Mouse (Mus musculus) stomach, embryonic 15.5 days (tissue): Measurements from ENCODE around the gene Mt2. TPM values are rescaled to one million over a fixed set of nuclear protein-coding genes. Genes with fewer than 3 reads are reported as not detected.
A peak's percentile ranks its signal among the peaks of the same experiment; 100 is the strongest.

Source experiments
- ATAC-seq: fragments of 200-750 bp; cut with Nextera tagmentation; 2 replicates; pipeline ENCODE4 v1.8.0; 2017; ENCODE audit warnings: low read depth, moderate number of reproducible peaks, moderate TSS enrichment; ENCODE audit not compliant: insufficient read depth, low FRiP score
- H3K27ac ChIP-seq: fragments of 300-500 bp; sonication (generic); 2 replicates; pipeline ENCODE4 v1.5.1; 2015; ENCODE audit warnings: mild to moderate bottlenecking, inconsistent platforms
- H3K27me3 ChIP-seq: fragments of 300-500 bp; sonication (generic); replicated peaks from 2 replicates; pipeline ENCODE4 v1.6.1; 2015; ENCODE audit warnings: inconsistent platforms
- H3K36me3 ChIP-seq: fragments of 300-500 bp; sonication (generic); 2 replicates; pipeline ENCODE4 v1.6.1; 2015; ENCODE audit warnings: inconsistent platforms
- H3K4me1 ChIP-seq: fragments of 300-500 bp; sonication (generic); 2 replicates; pipeline ENCODE4 v1.6.1; 2015; ENCODE audit warnings: inconsistent platforms
- H3K4me2 ChIP-seq: fragments of 300-500 bp; sonication (generic); 2 replicates; pipeline ENCODE4 v1.6.1; 2015; ENCODE audit warnings: mild to moderate bottlenecking, inconsistent platforms
- H3K4me3 ChIP-seq: fragments of 300-500 bp; sonication (generic); replicated peaks from 2 replicates; pipeline ENCODE4 v1.5.1; 2015; ENCODE audit warnings: inconsistent platforms
- H3K9ac ChIP-seq: fragments of 300-500 bp; sonication (generic); 2 replicates; pipeline ENCODE4 v1.6.1; 2015; ENCODE audit warnings: inconsistent platforms
- H3K9me3 ChIP-seq: fragments of 300-500 bp; sonication (generic); 2 replicates; pipeline ENCODE4 v1.6.1; 2016; ENCODE audit warnings: inconsistent platforms
- WGBS: fragments of 180-500 bp; shearing (Covaris S2); methylation state at CpG from one replicate; pipeline ENCODE4 v1.1.7; 2015; 5-methylcytosine and 5-hydroxymethylcytosine counted together
- polyA plus RNA-seq: library from polyadenylated mRNA; unstranded; fragments of >200 nt; fragmentation: Nextera tagmentation; extraction: Ambion mirVana; gene quantifications from 2 replicates; pipeline ENCODE4 v1.2.1, GENCODE M21; 2015

The Mt2 gene
- polyA plus RNA-seq, 1 experiment from 2014 or later = 643 TPM

DNA sequence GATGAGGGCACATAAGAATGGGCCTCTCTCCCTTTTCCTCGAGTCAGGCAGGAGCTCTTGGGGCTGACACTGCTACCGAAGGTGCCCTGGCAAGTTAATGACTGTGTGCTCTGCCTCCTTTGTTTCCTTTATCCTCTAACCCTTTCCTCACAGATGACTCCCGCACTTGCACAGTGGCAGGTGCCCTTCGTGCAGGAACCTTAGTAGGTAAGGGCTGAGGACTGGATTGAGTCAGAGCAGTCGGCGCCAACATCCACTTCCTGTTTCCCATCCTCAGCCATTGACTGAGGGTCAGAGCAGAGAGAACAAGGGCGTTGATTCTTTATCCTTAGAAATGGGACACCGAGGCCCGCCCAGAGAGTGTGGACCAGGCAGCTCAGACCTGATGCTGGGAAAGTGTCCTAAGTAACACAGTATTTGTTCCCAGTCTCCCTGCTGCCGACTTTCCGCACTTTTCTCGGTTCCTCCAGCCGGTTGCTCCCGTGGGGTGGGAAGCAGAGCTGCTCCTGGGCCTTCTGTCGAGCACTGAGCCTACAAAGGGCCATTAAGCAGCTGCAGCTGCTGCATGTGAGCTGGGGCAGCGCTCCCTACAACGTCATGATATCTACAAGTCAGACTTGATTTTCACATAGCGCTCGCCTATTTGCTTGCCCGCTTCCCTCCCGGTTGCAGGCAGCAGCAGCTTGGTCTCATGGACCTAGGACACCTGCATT, 15.0 kb downstream of the Mt2 start:
- WGBS = 37% methylated on average over 21 of the region's 21 CpGs
- no peaks in the 10 kb centered on the region for H3K36me3 ChIP-seq
- no peaks in the 10 kb centered on the region for H3K9me3 ChIP-seq
- H3K4me1 ChIP-seq = peaks cover 22% of the 10 kb centered on the region; the same call in 1 of the 2 replicates
- no peak overlapping the region for H3K4me2 ChIP-seq
- no peak for ATAC-seq
- no peak overlapping the region for H3K4me3 ChIP-seq
- no peak overlapping the region for H3K9ac ChIP-seq
- 0 out of 2 replicates have a peak overlapping the region, but pooled peaks have one; percentile 38 for H3K27ac ChIP-seq
- H3K27me3 ChIP-seq = peaks cover 9% of the 10 kb centered on the region; the same call in 1 of the 2 replicates

DNA sequence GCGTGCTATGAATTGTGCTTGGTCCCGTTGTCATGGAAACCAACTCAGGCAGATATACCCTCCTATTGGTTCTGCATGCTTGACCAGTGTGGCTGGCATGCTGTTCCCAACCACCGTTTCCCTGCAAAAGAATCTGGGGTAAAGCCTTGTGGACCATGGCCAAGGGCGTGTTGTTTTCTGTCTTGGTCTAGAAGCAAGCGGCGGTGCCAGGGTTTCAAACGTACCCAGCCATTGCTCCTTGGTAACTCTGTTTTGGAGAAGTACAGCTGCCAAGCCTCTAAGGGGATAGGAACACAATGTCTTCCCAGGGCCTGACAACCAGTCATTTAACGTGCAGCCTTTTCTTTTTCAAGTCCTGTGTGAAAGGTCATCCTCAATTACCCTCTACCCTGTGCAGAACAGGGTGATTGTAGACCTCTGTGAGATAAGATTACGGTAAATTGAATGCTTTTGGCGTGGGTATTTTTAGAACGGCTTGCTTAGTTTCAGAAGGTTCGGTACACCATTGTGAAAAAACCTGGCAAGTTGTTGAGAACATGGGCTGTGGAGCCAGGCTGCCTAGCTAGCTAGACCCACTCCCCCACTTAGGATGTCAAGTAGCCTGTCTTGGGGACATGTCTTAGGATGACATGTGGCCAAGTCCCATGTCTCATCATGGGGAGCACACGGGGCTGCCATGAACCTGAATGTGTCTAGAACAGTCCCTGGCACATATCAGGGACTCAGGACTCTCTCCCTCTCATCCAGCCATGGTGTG, 17.0 kb downstream of the Mt2 start:
- WGBS = 65% methylated on average over 13 of the region's 13 CpGs
- H3K4me1 ChIP-seq = peaks cover 11% of the 10 kb centered on the region; the same call in 1 of the 2 replicates
- no peak overlapping the region for H3K4me3 ChIP-seq
- H3K9ac ChIP-seq = no peak overlapping the region
- no peak overlapping the region for H3K27ac ChIP-seq
- ATAC-seq = no peak
- H3K4me2 ChIP-seq = no peak overlapping the region
- H3K36me3 ChIP-seq = no peaks in the 10 kb centered on the region
- H3K27me3 ChIP-seq = 0 out of 2 replicates have a peak, but pooled peaks cover 9% of the 10 kb centered on the region
- H3K9me3 ChIP-seq = no peaks in the 10 kb centered on the region

DNA sequence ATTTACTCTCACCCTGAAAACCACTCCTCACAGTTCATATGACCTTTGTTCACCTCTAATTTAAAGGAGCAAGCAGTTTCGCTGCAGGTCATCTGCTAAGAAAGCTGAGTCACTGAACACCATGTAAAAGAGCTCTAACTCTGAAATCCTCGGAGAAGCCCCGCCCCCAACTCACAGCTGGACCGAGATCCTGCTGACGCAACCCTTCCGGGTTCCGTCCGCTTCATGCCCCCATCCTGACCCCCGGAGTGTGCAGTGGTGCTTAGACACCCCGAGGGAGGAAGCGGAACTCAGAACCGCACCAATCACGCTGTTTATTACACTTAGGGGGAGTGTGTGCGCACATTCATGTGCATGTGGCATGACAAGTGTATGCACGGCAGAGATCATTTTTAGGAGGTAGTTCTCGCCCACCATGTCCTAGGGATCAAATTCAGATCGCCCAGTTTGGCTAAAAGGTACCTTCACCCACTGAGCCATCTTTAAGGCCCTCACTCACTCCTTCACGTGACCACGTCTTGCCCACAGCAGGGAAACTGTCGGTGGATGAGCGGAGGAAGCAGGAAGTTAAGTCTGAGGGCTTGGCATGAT, 18.7 kb downstream of the Mt2 start:
- no peak overlapping the region for H3K27ac ChIP-seq
- H3K36me3 ChIP-seq = no peaks in the 10 kb centered on the region

DNA sequence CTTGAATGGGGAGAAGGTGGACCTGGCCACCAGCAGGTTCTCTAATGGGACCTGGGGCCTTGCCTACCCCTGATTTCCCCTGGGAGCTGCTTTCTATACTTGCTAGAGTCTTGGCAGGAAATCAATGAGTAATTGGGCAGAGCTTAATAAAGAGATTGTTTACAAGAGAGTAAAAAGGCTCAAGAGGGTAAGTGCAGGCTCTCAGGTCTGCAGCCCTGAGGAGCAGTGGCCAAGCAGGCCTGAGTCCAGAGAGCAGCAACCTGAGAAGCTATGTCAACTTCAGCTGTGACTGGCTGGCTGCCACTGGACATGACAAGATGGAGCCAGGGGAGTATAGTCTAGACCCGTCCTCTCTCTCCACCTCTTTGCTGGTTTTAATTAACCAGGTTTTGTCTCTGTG, 20.5 kb downstream of the Mt2 start:
- 59% methylated on average over 1 of the region's 1 CpGs for WGBS
- H3K4me3 ChIP-seq = no peak overlapping the region
- ATAC-seq = no peak
- 0 out of 2 replicates have a peak, but pooled peaks cover 8% of the 10 kb centered on the region for H3K4me1 ChIP-seq
- no peak overlapping the region for H3K27ac ChIP-seq
- no peak overlapping the region for H3K9ac ChIP-seq
- no peaks in the 10 kb centered on the region for H3K9me3 ChIP-seq
- H3K36me3 ChIP-seq = no peaks in the 10 kb centered on the region
- H3K27me3 ChIP-seq = no peaks in the 10 kb centered on the region
- no peak overlapping the region for H3K4me2 ChIP-seq

More for the DNA sequence above, 18.7 kb downstream of the Mt2 start:
- Histone ChIP-seq H3K9ac (no peak overlapping the region), H3K4me1 (peaks cover 8% of the 10 kb centered on the region; the same call in 1 of the 2 replicates), H3K4me3 (peak overlapping the region; percentile 35), H3K9me3 (no peaks in the 10 kb centered on the region), H3K4me2 (peak overlapping the region; percentile 56), H3K27me3 (0 out of 2 replicates have a peak, but pooled peaks cover 4% of the 10 kb centered on the region)
- peak; percentile 12; the same call in 1 of the 2 replicates for ATAC-seq
- 21% methylated on average over 21 of the region's 21 CpGs for WGBS

DNA sequence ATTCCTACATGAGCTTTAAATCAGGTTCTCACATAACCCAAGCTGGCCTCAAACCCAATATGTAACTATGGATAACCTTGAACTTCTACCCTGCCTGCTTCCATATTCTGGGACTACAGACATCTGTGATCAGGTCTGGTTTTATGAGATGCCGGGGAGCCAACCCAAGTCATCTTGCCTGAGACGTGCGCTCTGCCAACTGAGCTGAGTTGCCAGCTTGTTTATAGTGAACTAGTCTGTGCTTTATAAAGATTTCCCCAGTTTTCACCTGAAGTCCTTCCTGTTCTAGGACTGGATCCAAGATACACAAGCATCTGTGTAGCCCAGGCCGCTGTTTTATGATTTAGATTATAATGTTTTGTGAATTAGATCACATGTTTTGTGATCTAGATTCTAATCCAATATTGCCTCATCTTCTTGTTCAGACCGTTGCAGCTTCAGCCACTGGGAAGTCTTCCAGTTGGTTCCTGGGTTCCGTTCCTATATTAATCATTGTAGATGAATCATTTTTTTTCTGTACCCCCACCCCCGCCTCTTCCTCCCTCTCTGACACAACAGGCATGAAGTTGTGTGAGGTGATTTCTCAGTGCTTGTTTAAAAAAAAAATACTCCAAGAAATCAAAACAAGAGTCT, 22.2 kb downstream of the Mt2 start:
- ATAC-seq = no peak
- Histone ChIP-seq H3K4me3 (no peak overlapping the region), H3K4me1 (0 out of 2 replicates have a peak, but pooled peaks cover 10% of the 10 kb centered on the region), H3K27ac (no peak overlapping the region), H3K9me3 (no peaks in the 10 kb centered on the region), H3K9ac (no peak overlapping the region), H3K27me3 (no peaks in the 10 kb centered on the region), H3K4me2 (no peak overlapping the region), H3K36me3 (no peaks in the 10 kb centered on the region)
- 83% methylated on average over 7 of the region's 7 CpGs for WGBS

DNA sequence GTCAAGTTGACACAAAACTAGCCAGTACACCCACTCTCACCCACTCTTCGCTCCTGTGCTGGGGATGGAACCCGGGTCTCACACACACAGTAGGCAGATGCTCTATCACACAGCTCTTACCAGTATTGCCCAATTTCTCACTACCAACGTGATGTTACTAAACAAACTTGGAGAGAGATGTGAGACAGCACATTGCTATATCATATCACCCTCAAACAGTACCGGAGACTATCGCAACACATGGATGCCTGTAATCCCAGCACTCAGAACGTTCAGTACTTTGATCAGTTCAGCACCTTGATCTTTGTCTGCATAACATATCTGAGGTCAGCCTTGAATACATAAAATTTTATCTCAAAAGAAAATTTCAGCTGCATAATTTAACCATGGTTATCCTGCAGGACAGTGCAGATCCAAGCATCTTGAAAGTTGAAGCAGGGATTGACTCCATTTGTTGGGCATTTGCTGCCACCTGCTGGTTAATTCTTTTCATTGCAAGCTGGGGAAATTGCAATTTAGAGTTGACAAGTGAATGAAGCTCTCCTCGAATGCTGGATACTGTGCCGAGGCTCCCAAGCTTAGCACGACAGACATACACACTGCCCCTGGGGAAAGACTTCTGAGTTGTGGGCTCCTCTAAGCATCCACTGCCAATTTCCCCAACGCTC, 26.9 kb downstream of the Mt2 start:
- no peaks in the 10 kb centered on the region for H3K36me3 ChIP-seq
- 0 out of 2 replicates have a peak, but pooled peaks cover 2% of the 10 kb centered on the region for H3K4me1 ChIP-seq
- no peaks in the 10 kb centered on the region for H3K27me3 ChIP-seq
- no peak overlapping the region for H3K9ac ChIP-seq
- no peaks in the 10 kb centered on the region for H3K9me3 ChIP-seq
- WGBS = 45% methylated on average over 10 of the region's 10 CpGs
- no peak overlapping the region for H3K4me3 ChIP-seq
- no peak overlapping the region for H3K4me2 ChIP-seq
- no peak overlapping the region for H3K27ac ChIP-seq
- no peak; the same call in 1 of the 2 replicates for ATAC-seq

DNA sequence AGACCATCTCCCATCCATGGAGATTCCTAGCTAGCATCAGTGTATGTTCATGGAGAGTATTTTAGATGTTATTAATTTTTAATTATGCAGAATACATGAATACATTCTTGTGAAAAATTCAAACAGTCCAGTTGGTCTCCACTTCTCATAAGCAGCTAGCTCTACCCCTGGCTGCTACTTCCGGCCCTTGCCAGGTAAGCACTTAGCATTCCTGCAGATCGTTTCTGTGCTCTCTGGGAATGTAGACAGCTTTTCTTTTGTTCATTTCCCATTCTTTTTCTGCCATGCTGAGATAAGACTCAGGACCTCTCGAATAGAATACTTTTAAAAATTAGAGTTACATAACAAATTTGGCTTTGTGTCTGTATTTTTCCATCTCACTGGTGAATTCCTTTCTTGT, 31.6 kb downstream of the Mt2 start:
- ATAC-seq = no peak
- WGBS = 58% methylated on average over 3 of the region's 3 CpGs
- H3K27me3 ChIP-seq = no peaks in the 10 kb centered on the region
- no peak overlapping the region for H3K4me2 ChIP-seq
- H3K36me3 ChIP-seq = no peaks in the 10 kb centered on the region
- no peak overlapping the region for H3K9ac ChIP-seq
- H3K9me3 ChIP-seq = no peaks in the 10 kb centered on the region
- no peak overlapping the region for H3K4me3 ChIP-seq
- H3K4me1 ChIP-seq = 0 out of 2 replicates have a peak, but pooled peaks cover 2% of the 10 kb centered on the region
- no peak overlapping the region for H3K27ac ChIP-seq

DNA sequence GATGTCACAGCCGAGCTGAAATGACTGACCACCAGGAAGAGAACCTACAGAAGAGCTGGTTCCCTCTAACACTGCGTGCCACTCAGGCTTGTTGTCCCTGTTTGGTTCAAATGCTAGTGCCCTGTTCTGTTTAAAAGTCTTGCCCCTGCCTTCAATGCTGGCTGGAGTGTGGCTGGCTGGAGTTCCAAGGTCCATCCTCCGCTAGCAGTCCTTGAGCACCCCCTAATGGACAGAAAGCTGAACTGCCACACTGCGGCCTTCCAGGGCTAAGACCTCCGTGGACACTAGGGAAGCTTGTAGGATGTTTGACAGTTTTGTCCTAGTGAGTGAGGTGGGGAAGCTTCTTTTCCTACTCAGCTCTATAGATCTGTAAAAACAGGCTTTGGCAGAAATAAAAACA, 33.3 kb downstream of the Mt2 start:
- ATAC-seq = 0 out of 2 replicates have a peak, but pooled peaks have one; percentile 18
- 11% methylated on average over 5 of the region's 5 CpGs for WGBS
- no peaks in the 10 kb centered on the region for H3K36me3 ChIP-seq

DNA sequence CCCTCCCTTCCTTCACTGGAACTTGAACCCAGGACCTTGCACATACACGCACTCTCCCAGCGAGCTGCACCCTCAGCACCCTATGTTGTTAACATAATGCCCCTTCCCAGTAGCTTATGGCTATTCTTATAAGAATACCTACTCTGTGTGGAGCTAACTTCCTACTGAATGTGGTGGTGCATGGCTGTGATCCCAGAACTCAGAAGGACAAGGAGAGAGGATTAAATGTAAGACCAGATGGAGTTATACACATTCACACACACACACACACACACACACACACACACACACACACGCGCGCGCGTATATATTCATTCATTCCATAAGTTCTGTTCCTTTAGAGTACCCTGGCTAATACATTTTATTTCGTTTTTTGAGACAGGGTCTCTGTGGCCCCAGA, 33.8 kb downstream of the Mt2 start:
- Histone ChIP-seq H3K27ac (no peak overlapping the region), H3K9ac (no peak overlapping the region), H3K36me3 (no peaks in the 10 kb centered on the region), H3K9me3 (no peaks in the 10 kb centered on the region), H3K27me3 (no peaks in the 10 kb centered on the region), H3K4me2 (no peak overlapping the region), H3K4me3 (no peak overlapping the region), H3K4me1 (no peaks in the 10 kb centered on the region)
- ATAC-seq = no peak
- 82% methylated on average over 8 of the region's 8 CpGs for WGBS

More for the DNA sequence above, 33.3 kb downstream of the Mt2 start:
- H3K9me3 ChIP-seq = no peaks in the 10 kb centered on the region
- H3K27ac ChIP-seq = no peak overlapping the region
- no peak overlapping the region for H3K4me2 ChIP-seq
- no peak overlapping the region for H3K4me3 ChIP-seq
- H3K4me1 ChIP-seq = no peaks in the 10 kb centered on the region
- no peak overlapping the region for H3K9ac ChIP-seq
- H3K27me3 ChIP-seq = no peaks in the 10 kb centered on the region

DNA sequence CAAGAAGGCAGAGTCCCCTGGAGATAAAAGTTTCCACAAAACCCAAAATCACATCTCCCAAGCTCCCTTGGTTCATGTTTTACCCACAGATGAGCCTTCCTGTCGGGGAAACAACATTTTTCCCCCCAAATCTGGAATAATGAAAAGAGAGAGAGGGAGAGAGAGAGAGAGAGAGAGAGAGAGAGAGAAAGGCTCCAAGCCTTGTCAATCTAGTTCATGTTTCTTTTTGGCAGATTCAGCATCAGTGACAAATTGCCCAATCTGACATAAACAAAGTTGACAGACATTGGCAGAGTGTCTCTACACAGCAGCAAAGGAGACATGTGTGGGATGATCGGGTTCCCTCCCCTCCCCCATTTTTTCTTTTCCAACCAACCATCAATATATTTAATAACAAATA, 35.0 kb downstream of the Mt2 start:
- Histone ChIP-seq H3K36me3 (no peaks in the 10 kb centered on the region), H3K4me1 (no peaks in the 10 kb centered on the region), H3K9ac (no peak overlapping the region), H3K9me3 (no peaks in the 10 kb centered on the region), H3K4me3 (no peak overlapping the region), H3K27me3 (no peaks in the 10 kb centered on the region), H3K4me2 (no peak overlapping the region), H3K27ac (no peak overlapping the region)
- ATAC-seq = no peak
- WGBS = 77% methylated on average over 2 of the region's 2 CpGs

DNA sequence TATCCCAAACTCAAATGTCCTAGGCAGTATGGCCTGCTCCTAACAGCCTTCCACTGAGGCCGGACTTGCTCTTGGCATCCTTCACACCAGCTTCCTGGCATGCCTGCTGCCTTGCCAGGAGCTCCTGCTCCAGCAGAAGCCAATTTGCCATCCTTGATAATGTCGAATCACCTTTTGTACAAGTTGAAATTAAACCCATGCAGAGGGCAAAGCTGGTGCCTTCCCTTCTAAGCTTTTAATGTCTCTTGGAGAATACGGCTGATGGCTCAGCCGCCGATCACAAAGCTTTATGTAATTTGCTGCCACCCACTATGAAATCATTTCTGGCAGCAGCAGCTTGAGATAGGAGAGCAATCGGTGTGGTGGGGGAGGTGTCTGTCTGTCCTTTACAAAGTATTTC, 37.2 kb downstream of the Mt2 start:
- Histone ChIP-seq H3K9me3 (no peaks in the 10 kb centered on the region), H3K27me3 (no peaks in the 10 kb centered on the region), H3K4me2 (no peak overlapping the region), H3K4me1 (peaks cover 5% of the 10 kb centered on the region), H3K4me3 (no peak overlapping the region), H3K27ac (no peak overlapping the region), H3K36me3 (no peaks in the 10 kb centered on the region), H3K9ac (no peak overlapping the region)
- no peak for ATAC-seq
- WGBS = 73% methylated on average over 6 of the region's 6 CpGs
